Mouse (Mus musculus): ENCODE measurements around the gene Hsp90ab1. TPM values are rescaled to one million over a fixed set of nuclear protein-coding genes. Genes with fewer than 3 reads are reported as not detected.
A peak's percentile ranks its signal among the peaks of the same experiment; 100 is the strongest.

The Hsp90ab1 gene
- polyA plus RNA-seq, 1 experiment, result 3,708 TPM

- no peaks in the 10 kb centered on the region for H3K9me3 ChIP-seq (replicated peaks; ENCODE audit: control insufficient read depth, insufficient read depth, low read length, poor library complexity, severe bottlenecking)
- H3K4me1 ChIP-seq (ENCODE audit: control insufficient read depth, insufficient read depth, low read length), result peaks cover 2% of the 10 kb centered on the region
- peaks cover 36% of the 10 kb centered on the region for H3K36me3 ChIP-seq (ENCODE audit: control insufficient read depth, insufficient read depth, low read length, poor library complexity, severe bottlenecking)
- TF ChIP-seq POLR2A (IDR thresholded peaks at IDR 0.05; ENCODE audit: insufficient read depth, low read length) (no peak), CTCF (IDR thresholded peaks at IDR 0.05; ENCODE audit: low read depth, low read length) (no peak), EP300 (IDR thresholded peaks at IDR 0.05; ENCODE audit: insufficient read depth, low read depth, low read length) (no peak)
- peak overlapping the region; percentile 40 for H3K27ac ChIP-seq (ENCODE audit: insufficient read depth, low read length)
- no peak overlapping the region for H3K4me3 ChIP-seq (ENCODE audit: low read depth, low read length)
- no peaks in the 10 kb centered on the region for H3K27me3 ChIP-seq (ENCODE audit: control insufficient read depth, insufficient read depth, low read length, poor library complexity, severe bottlenecking)
- no peak overlapping the region for H3K9ac ChIP-seq (ENCODE audit: low read depth, poor library complexity, severe bottlenecking)
Observed at GRCm38 (mm10) chr17:45585725-45586448, 12.8 kb upstream of the Hsp90ab1 start.

GRCm38 (mm10) chr17:45584939-45585678 lies 12.0 kb upstream of the Hsp90ab1 start:
- H3K27me3 ChIP-seq (ENCODE audit: control insufficient read depth, insufficient read depth, low read length, poor library complexity, severe bottlenecking), result no peaks in the 10 kb centered on the region
- no peak for TF ChIP-seq EP300 (IDR thresholded peaks at IDR 0.05; ENCODE audit: insufficient read depth, low read depth, low read length)
- no peak for TF ChIP-seq POLR2A (IDR thresholded peaks at IDR 0.05; ENCODE audit: insufficient read depth, low read length)
- TF ChIP-seq CTCF (IDR thresholded peaks at IDR 0.05; ENCODE audit: low read depth, low read length), result peak; percentile 91
- no peaks in the 10 kb centered on the region for H3K9me3 ChIP-seq (replicated peaks; ENCODE audit: control insufficient read depth, insufficient read depth, low read length, poor library complexity, severe bottlenecking)
- H3K9ac ChIP-seq (ENCODE audit: low read depth, poor library complexity, severe bottlenecking), result no peak overlapping the region
- peak overlapping the region; percentile 65 for H3K27ac ChIP-seq (ENCODE audit: insufficient read depth, low read length)
- H3K4me3 ChIP-seq (ENCODE audit: low read depth, low read length), result peak overlapping the region; percentile 41
- peaks cover 33% of the 10 kb centered on the region for H3K36me3 ChIP-seq (ENCODE audit: control insufficient read depth, insufficient read depth, low read length, poor library complexity, severe bottlenecking)
- peaks cover 3% of the 10 kb centered on the region for H3K4me1 ChIP-seq (ENCODE audit: control insufficient read depth, insufficient read depth, low read length)

GRCm38 (mm10) chr17:45584096-45584896 lies 11.2 kb upstream of the Hsp90ab1 start:
- Histone ChIP-seq H3K36me3 (ENCODE audit: control insufficient read depth, insufficient read depth, low read length, poor library complexity, severe bottlenecking) (peaks cover 24% of the 10 kb centered on the region), H3K9me3 (replicated peaks; ENCODE audit: control insufficient read depth, insufficient read depth, low read length, poor library complexity, severe bottlenecking) (no peaks in the 10 kb centered on the region), H3K27me3 (ENCODE audit: control insufficient read depth, insufficient read depth, low read length, poor library complexity, severe bottlenecking) (no peaks in the 10 kb centered on the region), H3K4me3 (ENCODE audit: low read depth, low read length) (peak overlapping the region; percentile 41), H3K9ac (ENCODE audit: low read depth, poor library complexity, severe bottlenecking) (no peak overlapping the region), H3K27ac (ENCODE audit: insufficient read depth, low read length) (peak overlapping the region; percentile 65), H3K4me1 (ENCODE audit: control insufficient read depth, insufficient read depth, low read length) (peaks cover 4% of the 10 kb centered on the region)
- no peak for TF ChIP-seq POLR2A (IDR thresholded peaks at IDR 0.05; ENCODE audit: insufficient read depth, low read length)
- TF ChIP-seq EP300 (IDR thresholded peaks at IDR 0.05; ENCODE audit: insufficient read depth, low read depth, low read length), result no peak
- no peak for TF ChIP-seq CTCF (IDR thresholded peaks at IDR 0.05; ENCODE audit: low read depth, low read length)

GRCm38 (mm10) chr17:45582715-45583355 lies 9.8 kb upstream of the Hsp90ab1 start:
- Histone ChIP-seq H3K27me3 (ENCODE audit: control insufficient read depth, insufficient read depth, low read length, poor library complexity, severe bottlenecking) (no peaks in the 10 kb centered on the region), H3K36me3 (ENCODE audit: control insufficient read depth, insufficient read depth, low read length, poor library complexity, severe bottlenecking) (peaks cover 11% of the 10 kb centered on the region), H3K4me3 (ENCODE audit: low read depth, low read length) (no peak overlapping the region), H3K9ac (ENCODE audit: low read depth, poor library complexity, severe bottlenecking) (no peak overlapping the region), H3K27ac (ENCODE audit: insufficient read depth, low read length) (peak overlapping the region; percentile 21; the same call in 1 of the 2 replicates), H3K9me3 (replicated peaks; ENCODE audit: control insufficient read depth, insufficient read depth, low read length, poor library complexity, severe bottlenecking) (no peaks in the 10 kb centered on the region), H3K4me1 (ENCODE audit: control insufficient read depth, insufficient read depth, low read length) (peaks cover 4% of the 10 kb centered on the region)
- no peak for TF ChIP-seq EP300 (IDR thresholded peaks at IDR 0.05; ENCODE audit: insufficient read depth, low read depth, low read length)
- peak; percentile 66 for TF ChIP-seq CTCF (IDR thresholded peaks at IDR 0.05; ENCODE audit: low read depth, low read length)
- no peak for TF ChIP-seq POLR2A (IDR thresholded peaks at IDR 0.05; ENCODE audit: insufficient read depth, low read length)

GRCm38 (mm10) chr17:45582188-45582587 lies 9.1 kb upstream of the Hsp90ab1 start:
- TF ChIP-seq POLR2A (IDR thresholded peaks at IDR 0.05; ENCODE audit: insufficient read depth, low read length) (no peak), EP300 (IDR thresholded peaks at IDR 0.05; ENCODE audit: insufficient read depth, low read depth, low read length) (no peak), CTCF (IDR thresholded peaks at IDR 0.05; ENCODE audit: low read depth, low read length) (no peak)
- no peaks in the 10 kb centered on the region for H3K27me3 ChIP-seq (ENCODE audit: control insufficient read depth, insufficient read depth, low read length, poor library complexity, severe bottlenecking)
- H3K4me1 ChIP-seq (ENCODE audit: control insufficient read depth, insufficient read depth, low read length), result peaks cover 4% of the 10 kb centered on the region
- H3K36me3 ChIP-seq (ENCODE audit: control insufficient read depth, insufficient read depth, low read length, poor library complexity, severe bottlenecking), result peaks cover 7% of the 10 kb centered on the region
- H3K27ac ChIP-seq (ENCODE audit: insufficient read depth, low read length), result no peak overlapping the region
- no peak overlapping the region for H3K4me3 ChIP-seq (ENCODE audit: low read depth, low read length)
- no peaks in the 10 kb centered on the region for H3K9me3 ChIP-seq (replicated peaks; ENCODE audit: control insufficient read depth, insufficient read depth, low read length, poor library complexity, severe bottlenecking)
- no peak overlapping the region for H3K9ac ChIP-seq (ENCODE audit: low read depth, poor library complexity, severe bottlenecking)
